Mouse (Mus musculus) lung, embryonic 15.5 days (tissue): ENCODE data around the gene Cd209c. TPM values are rescaled to one million over a fixed set of nuclear protein-coding genes. Genes with fewer than 3 reads are reported as not detected.
A peak's percentile ranks its signal among the peaks of the same experiment; 100 is the strongest.

Source experiments
- ATAC-seq: fragments of 200-750 bp; cut with Nextera tagmentation; 2 replicates; pipeline ENCODE4 v1.8.0; 2017; ENCODE audit warnings: moderate number of reproducible peaks, borderline replicate concordance; ENCODE audit not compliant: low FRiP score, low TSS enrichment; ENCODE audit errors: extremely low read depth
- H3K27ac ChIP-seq: fragments of 300-500 bp; sonication (generic); 2 replicates; pipeline ENCODE4 v1.5.1; 2015; ENCODE audit warnings: moderate library complexity, mild to moderate bottlenecking, inconsistent platforms
- H3K27me3 ChIP-seq: fragments of 300-500 bp; sonication (generic); 2 replicates; pipeline ENCODE4 v1.6.1; 2015; ENCODE audit warnings: inconsistent platforms
- H3K36me3 ChIP-seq: fragments of 300-500 bp; sonication (generic); 2 replicates; pipeline ENCODE4 v1.6.1; 2015; ENCODE audit warnings: inconsistent platforms
- H3K4me1 ChIP-seq: fragments of 300-500 bp; sonication (generic); 2 replicates; pipeline ENCODE4 v1.6.1; 2015; ENCODE audit warnings: inconsistent platforms
- H3K4me2 ChIP-seq: fragments of 300-500 bp; sonication (generic); 2 replicates; pipeline ENCODE4 v1.6.1; 2015; ENCODE audit warnings: inconsistent platforms, mild to moderate bottlenecking, moderate library complexity
- H3K4me3 ChIP-seq: fragments of 300-500 bp; sonication (generic); 2 replicates; pipeline ENCODE4 v1.5.1; 2015; ENCODE audit warnings: mild to moderate bottlenecking, inconsistent platforms
- H3K9ac ChIP-seq: fragments of 300-500 bp; sonication (generic); 2 replicates; pipeline ENCODE4 v1.6.1; 2015; ENCODE audit warnings: inconsistent platforms
- H3K9me3 ChIP-seq: fragments of 300-500 bp; sonication (generic); 2 replicates; pipeline ENCODE4 v1.6.1; 2016; ENCODE audit warnings: inconsistent platforms
- WGBS: fragments of 180-500 bp; shearing (Covaris S2); methylation state at CpG from one replicate; pipeline ENCODE4 v1.1.7; 2015; 5-methylcytosine and 5-hydroxymethylcytosine counted together
- polyA plus RNA-seq: library from polyadenylated mRNA; unstranded; fragments of >200 nt; fragmentation: Nextera tagmentation; extraction: Ambion mirVana; gene quantifications from 2 replicates; pipeline ENCODE4 v1.2.1, GENCODE M21; 2015

Cd209c gene
- polyA plus RNA-seq, result 0.34 TPM in 2 replicates

DNA sequence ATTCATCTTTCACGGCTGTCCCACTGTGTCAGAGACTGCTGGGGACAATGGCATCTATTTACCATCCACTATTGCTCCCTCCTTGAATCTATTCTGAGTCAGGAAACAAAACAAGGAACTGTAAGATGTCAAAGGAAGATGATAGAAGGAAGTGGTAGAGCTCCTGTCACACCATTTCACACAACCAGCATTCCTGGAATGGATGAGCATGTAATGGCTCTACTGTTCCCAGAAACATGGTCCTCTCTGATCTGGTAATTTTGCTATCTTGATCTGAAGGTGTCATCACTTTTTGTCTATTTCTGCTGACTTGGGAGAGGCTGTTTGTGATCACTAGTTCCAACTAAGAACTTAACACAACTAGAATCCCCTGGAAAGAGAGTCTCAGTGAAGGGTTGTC, at the start of gene Cd209c:
Gene Cd209c (minus strand): TSS at position 101 of the 400 bp plus-strand sequence.
- no peak for ATAC-seq
- H3K4me3 ChIP-seq, result no peak within 1 kb of the TSS
- no peaks in the 10 kb centered on the region for H3K27me3 ChIP-seq
- 57% methylated on average over 1 of the region's 1 CpGs for WGBS
- no peaks in the 10 kb centered on the region for H3K9me3 ChIP-seq
- no peaks in the 10 kb centered on the region for H3K36me3 ChIP-seq
- H3K4me2 ChIP-seq, result no peak within 1 kb of the TSS
- no peaks in the 10 kb centered on the region for H3K4me1 ChIP-seq
- no peak within 1 kb of the TSS for H3K9ac ChIP-seq
- no peak within 1 kb of the TSS for H3K27ac ChIP-seq

DNA sequence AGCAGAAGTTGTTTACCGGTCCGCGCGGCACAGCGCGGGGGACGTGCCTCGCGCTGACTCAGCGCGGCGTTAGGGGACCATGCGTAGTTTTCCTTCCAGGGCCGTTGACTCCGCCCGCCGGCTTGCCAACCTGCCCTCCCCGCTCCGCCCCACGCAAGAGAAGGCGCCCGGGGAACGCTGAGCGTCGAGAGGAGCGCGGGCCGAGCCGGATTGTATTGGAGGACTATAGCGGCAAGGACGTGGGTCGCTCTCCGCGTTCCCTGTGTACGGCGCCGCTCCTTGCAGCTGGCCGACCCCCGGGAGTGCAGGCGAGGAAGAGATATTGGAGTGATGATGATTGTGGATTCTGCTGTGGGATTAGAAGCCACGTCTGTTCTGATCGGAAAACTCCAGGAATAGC, 39.7 kb upstream of the Cd209c start:
- Histone ChIP-seq H3K4me2 (peak overlapping the region; percentile 36), H3K27me3 (no peaks in the 10 kb centered on the region), H3K27ac (no peak overlapping the region), H3K9me3 (no peaks in the 10 kb centered on the region), H3K4me1 (no peaks in the 10 kb centered on the region), H3K9ac (no peak overlapping the region), H3K36me3 (no peaks in the 10 kb centered on the region), H3K4me3 (0 out of 2 replicates have a peak overlapping the region, but pooled peaks have one; percentile 17)
- no peak for ATAC-seq
- WGBS, result 36% methylated on average over 42 of the region's 42 CpGs

DNA sequence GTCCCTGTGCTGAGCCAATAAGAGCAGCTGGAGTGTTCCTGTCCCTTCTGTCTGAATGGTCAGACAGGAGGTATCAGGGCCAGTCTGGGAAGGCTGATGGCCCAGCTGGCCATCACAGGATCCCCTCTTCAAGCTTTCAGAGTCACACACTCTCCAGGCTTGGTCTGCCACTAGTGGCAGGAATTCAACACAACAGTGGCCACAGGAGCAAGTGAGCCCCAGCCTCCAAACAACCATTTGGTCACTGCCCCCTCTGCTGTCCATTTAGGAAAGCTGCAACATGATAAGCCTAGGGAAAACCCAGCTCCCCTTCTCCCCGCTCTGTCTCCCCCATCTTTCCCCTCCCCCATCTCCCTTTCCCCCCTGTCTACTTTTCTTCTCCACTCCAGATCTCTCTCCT, 1.5 kb upstream of the Cd209c start:
- no peaks in the 10 kb centered on the region for H3K36me3 ChIP-seq
- peak; percentile 39; the same call in 1 of the 2 replicates for ATAC-seq
- no peak overlapping the region for H3K9ac ChIP-seq
- no peak overlapping the region for H3K4me3 ChIP-seq
- H3K4me1 ChIP-seq, result no peaks in the 10 kb centered on the region
- WGBS, result 67% methylated on average over 1 of the region's 1 CpGs
- no peaks in the 10 kb centered on the region for H3K9me3 ChIP-seq
- H3K27ac ChIP-seq, result no peak overlapping the region
- no peaks in the 10 kb centered on the region for H3K27me3 ChIP-seq
- H3K4me2 ChIP-seq, result no peak overlapping the region

DNA sequence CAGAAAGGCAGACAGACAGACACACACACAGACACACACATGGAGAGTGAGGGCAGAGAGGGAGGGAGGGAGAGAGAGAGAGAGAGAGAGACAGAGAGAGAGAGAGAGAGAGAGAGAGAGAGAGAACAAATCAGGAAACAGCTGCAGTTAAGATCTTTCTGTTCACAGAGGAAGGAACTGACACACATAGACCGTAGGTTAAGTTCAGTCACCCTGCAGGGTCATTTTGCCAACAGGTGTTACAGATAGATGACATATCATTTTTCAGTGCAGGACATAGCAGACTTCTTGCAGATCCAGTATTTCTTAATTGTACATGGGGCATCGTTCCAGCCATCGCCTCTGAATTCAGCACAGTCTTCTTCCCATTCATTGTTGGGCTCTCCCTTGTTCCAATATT, 14.5 kb downstream of the Cd209c start:
- Histone ChIP-seq H3K4me3 (no peak overlapping the region), H3K4me2 (no peak overlapping the region), H3K27ac (no peak overlapping the region), H3K36me3 (no peaks in the 10 kb centered on the region), H3K27me3 (no peaks in the 10 kb centered on the region), H3K9ac (no peak overlapping the region), H3K4me1 (no peaks in the 10 kb centered on the region), H3K9me3 (no peaks in the 10 kb centered on the region)
- 79% methylated on average over 3 of the region's 3 CpGs for WGBS
- ATAC-seq, result no peak

DNA sequence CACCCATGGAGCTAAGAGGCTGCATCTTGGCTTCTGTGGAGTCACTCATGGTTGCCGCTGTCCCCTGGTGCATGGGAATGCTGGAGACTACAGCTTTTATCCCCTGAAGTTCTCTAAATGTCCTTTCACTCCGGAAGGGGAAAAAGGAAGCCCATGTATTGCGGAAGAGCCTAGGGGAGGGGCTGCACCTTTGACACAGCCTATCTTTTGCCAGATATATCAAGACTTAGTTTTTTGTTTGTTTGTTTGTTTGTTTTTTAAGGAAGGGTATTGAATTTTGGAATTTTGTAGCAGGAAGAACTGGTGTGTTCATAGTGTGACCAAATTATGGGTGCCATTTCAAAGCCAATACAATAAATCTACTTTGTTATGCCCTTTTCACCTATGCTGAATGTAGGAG, 27.8 kb downstream of the Cd209c start, which contains the start of gene Cd209b:
Gene Cd209b (minus strand): TSS at position 101 of the 400 bp plus-strand sequence.
- Histone ChIP-seq H3K4me2 (no peak within 1 kb of the TSS), H3K9me3 (no peaks in the 10 kb centered on the region), H3K27me3 (no peaks in the 10 kb centered on the region), H3K36me3 (no peaks in the 10 kb centered on the region), H3K9ac (no peak within 1 kb of the TSS), H3K4me3 (no peak within 1 kb of the TSS), H3K27ac (no peak within 1 kb of the TSS), H3K4me1 (no peaks in the 10 kb centered on the region)
- WGBS, result 87% methylated on average over 3 of the region's 3 CpGs
- ATAC-seq, result no peak

Other genes starting within 250 kb of the Cd209c start
- gene Clec4g, start 234.1 kb downstream of the Cd209c start, polyA plus RNA-seq, result 0.40 and 0.47 TPM in 2 replicates
- gene Cd209a, start 205.8 kb downstream of the Cd209c start, polyA plus RNA-seq, result 0.26 and 0.34 TPM in 2 replicates
- not detected in 2 replicates for gene Cd209e, start 100.4 kb downstream of the Cd209c start, polyA plus RNA-seq
- not detected in 2 replicates for gene Cd209d, start 76.2 kb downstream of the Cd209c start, polyA plus RNA-seq
- not detected in 2 replicates for gene Cd209b, start 27.9 kb downstream of the Cd209c start, polyA plus RNA-seq
- not detected in 2 replicates for gene Cd209f, start 151.1 kb upstream of the Cd209c start, polyA plus RNA-seq
- not detected in 2 replicates for gene Cd209g, start 179.4 kb upstream of the Cd209c start, polyA plus RNA-seq
- gene Evi5l, start 211.8 kb upstream of the Cd209c start, polyA plus RNA-seq, result 21.3 and 23.5 TPM in 2 replicates